Mouse (Mus musculus) heart, embryonic 13.5 days (tissue): ENCODE data around the gene Slc6a9. TPM values are rescaled to one million over a fixed set of nuclear protein-coding genes. Genes with fewer than 3 reads are reported as not detected.

Source experiments
- ATAC-seq: fragments of 200-750 bp; cut with Nextera tagmentation; 2 replicates; pipeline ENCODE4 v1.8.0; 2017; ENCODE audit warnings: moderate TSS enrichment; ENCODE audit not compliant: insufficient number of reproducible peaks, low FRiP score, low TSS enrichment; ENCODE audit errors: extremely low read depth
- H3K27ac ChIP-seq: fragments of 300-500 bp; sonication (generic); replicated peaks from 2 replicates; pipeline ENCODE4 v1.5.1; 2015; ENCODE audit warnings: moderate library complexity, mild to moderate bottlenecking, inconsistent platforms
- H3K27me3 ChIP-seq: fragments of 300-500 bp; sonication (generic); replicated peaks from 2 replicates; pipeline ENCODE4 v1.6.1; 2015; ENCODE audit warnings: mild to moderate bottlenecking, inconsistent platforms
- H3K36me3 ChIP-seq: fragments of 300-500 bp; sonication (generic); 2 replicates; pipeline ENCODE4 v1.6.1; 2015; ENCODE audit warnings: mild to moderate bottlenecking, inconsistent platforms
- H3K4me1 ChIP-seq: fragments of 300-500 bp; sonication (generic); 2 replicates; pipeline ENCODE4 v1.6.1; 2015; ENCODE audit warnings: inconsistent platforms
- H3K4me2 ChIP-seq: fragments of 300-500 bp; sonication (generic); 2 replicates; pipeline ENCODE4 v1.6.1; 2015; ENCODE audit warnings: inconsistent platforms, mild to moderate bottlenecking, moderate library complexity
- H3K4me3 ChIP-seq: fragments of 300-500 bp; sonication (generic); 2 replicates; pipeline ENCODE4 v1.5.1; 2015; ENCODE audit warnings: moderate library complexity, mild to moderate bottlenecking, inconsistent platforms
- H3K9ac ChIP-seq: fragments of 300-500 bp; sonication (generic); 2 replicates; pipeline ENCODE4 v1.6.1; 2015; ENCODE audit warnings: inconsistent platforms, mild to moderate bottlenecking, moderate library complexity
- H3K9me3 ChIP-seq: fragments of 300-500 bp; sonication (generic); 2 replicates; pipeline ENCODE4 v1.6.1; 2016; ENCODE audit warnings: inconsistent platforms
- WGBS: fragments of 180-500 bp; shearing (Covaris S2); methylation state at CpG from one replicate; pipeline ENCODE4 v1.1.7; 2015; ENCODE audit warnings: mixed read lengths; 5-methylcytosine and 5-hydroxymethylcytosine counted together
- polyA plus RNA-seq: library from polyadenylated mRNA; unstranded; fragments of >200 nt; fragmentation: Nextera tagmentation; extraction: Ambion mirVana; gene quantifications from 2 replicates; pipeline ENCODE4 v1.2.1, GENCODE M21; 2015

Slc6a9 gene
- polyA plus RNA-seq, 1 experiment from 2014 or later: 10.6 TPM

DNA sequence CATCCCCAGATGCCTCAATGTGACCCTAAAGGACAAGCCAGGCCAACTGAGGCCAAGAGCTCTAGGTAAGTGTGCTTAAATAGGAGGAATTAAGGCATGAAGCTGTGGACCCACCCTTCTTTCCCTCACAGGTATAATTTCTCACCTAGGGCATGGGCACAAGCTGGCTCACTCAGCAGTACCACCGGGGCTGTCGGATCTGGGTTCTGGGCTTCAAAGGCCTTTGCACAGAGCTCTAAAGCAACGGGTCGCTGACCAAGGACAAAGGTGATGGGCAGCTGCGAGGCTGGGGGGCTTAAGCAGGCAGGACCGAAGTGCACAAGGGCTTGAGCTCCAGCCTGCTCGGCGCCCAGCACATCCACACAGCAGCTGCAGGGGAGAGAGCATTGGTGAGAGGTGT is 56.4 kb downstream of the Slc6a9 start:
- Histone ChIP-seq H3K9ac (no peak overlapping the region), H3K27me3 (no peaks in the 10 kb centered on the region), H3K36me3 (peaks cover 39% of the 10 kb centered on the region), H3K4me1 (peaks cover 22% of the 10 kb centered on the region), H3K9me3 (no peaks in the 10 kb centered on the region), H3K27ac (no peak overlapping the region), H3K4me2 (peak overlapping the region; percentile 86), H3K4me3 (peak overlapping the region; percentile 80)
- WGBS: 89% methylated on average over 8 of the region's 8 CpGs
- no peak for ATAC-seq

DNA sequence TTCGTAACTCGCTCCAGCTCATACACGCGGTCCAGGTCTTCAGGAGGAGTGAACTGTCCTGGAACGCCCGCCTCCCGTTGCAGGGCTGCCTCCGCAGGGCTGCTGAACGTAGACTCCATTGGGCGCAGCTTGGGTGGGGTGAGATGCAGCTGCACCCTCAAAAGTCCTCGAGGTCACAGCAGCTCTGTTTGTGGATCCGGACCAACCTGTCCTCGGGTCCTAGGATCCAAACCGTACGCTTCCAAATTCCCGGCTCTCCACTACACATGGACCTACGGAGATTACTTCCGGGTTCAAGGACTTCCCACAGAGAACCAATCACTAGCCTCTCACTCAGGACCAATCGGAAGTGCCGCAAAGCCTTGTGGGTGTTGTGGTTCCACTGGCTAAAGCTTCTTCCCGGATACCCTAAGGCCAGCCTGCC is 57.4 kb downstream of the Slc6a9 start, which contains the start of gene Dph2:
Gene Dph2 (minus strand): TSS at position 295 of the 424 bp plus-strand sequence.
- Histone ChIP-seq H3K4me2 (peak within 1 kb of the TSS; percentile 86), H3K9me3 (no peaks in the 10 kb centered on the region), H3K36me3 (peaks cover 47% of the 10 kb centered on the region), H3K4me1 (peaks cover 14% of the 10 kb centered on the region), H3K27ac (no peak within 1 kb of the TSS), H3K9ac (peak within 1 kb of the TSS; percentile 80), H3K4me3 (peak within 1 kb of the TSS; percentile 80), H3K27me3 (no peaks in the 10 kb centered on the region)
- ATAC-seq: peak; percentile 71
- WGBS: under 1% methylated on average over 21 of the region's 21 CpGs

DNA sequence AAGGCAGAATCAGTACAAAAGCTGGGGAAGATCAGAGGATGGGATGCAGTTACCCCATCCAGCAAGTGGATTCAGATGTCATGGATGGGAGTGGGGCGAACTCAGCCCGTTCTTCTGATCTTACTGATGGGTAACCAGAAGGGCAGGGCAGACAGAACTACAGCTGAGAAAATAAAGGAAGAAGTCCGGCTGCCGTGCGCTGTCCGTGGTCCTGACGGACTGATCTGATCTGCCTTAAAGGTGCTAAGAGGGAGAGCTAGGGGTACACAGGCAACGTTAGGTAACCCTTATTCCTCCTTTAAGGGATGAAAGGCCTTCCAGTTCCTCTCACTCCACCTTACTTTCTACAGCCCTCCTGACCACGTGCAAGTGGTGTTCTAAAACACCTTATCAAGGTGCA is 59.1 kb downstream of the Slc6a9 start:
- 19% methylated on average over 9 of the region's 9 CpGs for WGBS
- H3K36me3 ChIP-seq: peaks cover 62% of the 10 kb centered on the region

DNA sequence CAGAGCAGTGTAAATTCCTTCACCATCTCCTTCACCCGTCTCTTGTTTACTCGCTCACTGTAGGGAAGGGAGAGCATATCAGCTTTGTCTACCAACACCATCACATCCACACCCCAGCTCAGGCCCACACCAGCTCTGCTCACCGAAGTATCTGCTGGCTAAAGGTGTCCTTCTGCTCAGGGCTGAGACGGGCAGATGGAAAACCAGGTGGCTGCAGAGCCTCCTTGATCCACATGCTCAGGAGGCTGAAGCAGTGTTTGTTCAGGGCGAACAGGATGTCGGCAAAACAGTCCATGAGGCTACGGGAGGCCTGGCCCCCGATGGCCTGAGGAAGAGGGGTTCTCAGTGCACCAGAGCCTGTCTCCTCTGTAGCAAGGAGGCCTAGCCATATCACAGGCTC is 60.3 kb downstream of the Slc6a9 start:
- Histone ChIP-seq H3K4me2 (no peak overlapping the region), H3K4me3 (no peak overlapping the region), H3K27me3 (no peaks in the 10 kb centered on the region), H3K4me1 (peaks cover 11% of the 10 kb centered on the region), H3K9ac (no peak overlapping the region), H3K27ac (no peak overlapping the region), H3K36me3 (peaks cover 68% of the 10 kb centered on the region), H3K9me3 (no peaks in the 10 kb centered on the region)
- ATAC-seq: no peak
- WGBS: 81% methylated on average over 8 of the region's 8 CpGs

More for the DNA sequence above, 59.1 kb downstream of the Slc6a9 start:
- H3K4me1 ChIP-seq: peaks cover 11% of the 10 kb centered on the region
- no peaks in the 10 kb centered on the region for H3K9me3 ChIP-seq
- no peak overlapping the region for H3K4me2 ChIP-seq
- H3K27me3 ChIP-seq: no peaks in the 10 kb centered on the region
- no peak for ATAC-seq
- no peak overlapping the region for H3K4me3 ChIP-seq
- H3K27ac ChIP-seq: no peak overlapping the region
- no peak overlapping the region for H3K9ac ChIP-seq

DNA sequence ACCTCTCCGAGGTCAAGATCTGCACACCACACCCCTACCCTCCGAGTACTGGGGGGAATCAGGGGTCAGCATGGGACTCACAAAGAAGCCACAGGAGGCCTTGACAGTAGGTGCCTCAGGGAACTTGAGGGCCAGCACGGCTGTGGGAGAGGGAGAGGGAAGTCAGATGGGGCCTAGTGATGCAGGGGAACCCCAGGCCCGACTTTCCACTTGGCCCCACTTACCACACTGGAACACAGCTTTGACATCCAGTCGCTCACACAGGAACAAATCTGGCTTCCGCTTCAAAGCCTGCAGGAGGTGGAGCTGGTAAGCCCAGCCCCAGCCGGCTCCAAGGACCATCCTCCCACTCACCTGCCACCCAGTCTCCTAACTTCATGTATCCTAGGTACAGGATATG is 61.0 kb downstream of the Slc6a9 start:
- Histone ChIP-seq H3K9me3 (no peaks in the 10 kb centered on the region), H3K36me3 (peaks cover 68% of the 10 kb centered on the region), H3K27me3 (no peaks in the 10 kb centered on the region), H3K27ac (no peak overlapping the region), H3K4me1 (peaks cover 11% of the 10 kb centered on the region), H3K4me2 (no peak overlapping the region), H3K9ac (no peak overlapping the region), H3K4me3 (no peak overlapping the region)
- 67% methylated on average over 7 of the region's 7 CpGs for WGBS
- ATAC-seq: no peak

DNA sequence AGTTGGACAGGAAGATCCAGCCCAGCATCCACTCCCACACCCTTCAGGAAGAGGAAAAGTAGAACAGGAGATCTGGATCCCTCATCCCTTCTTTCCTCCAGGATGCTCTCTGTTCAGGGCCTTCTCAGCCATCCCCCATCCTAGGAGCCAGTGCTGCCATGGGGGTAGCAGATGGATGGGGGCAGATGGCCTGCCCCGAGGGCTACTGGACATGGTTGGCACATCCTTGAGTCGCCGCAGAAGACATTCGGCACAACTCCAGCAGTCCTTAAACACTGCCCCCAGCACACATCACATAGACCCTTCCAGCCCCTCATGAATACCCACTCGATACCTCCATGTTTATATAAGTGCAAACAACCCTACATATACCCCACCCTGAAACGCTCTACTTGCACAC is 61.7 kb downstream of the Slc6a9 start:
- Histone ChIP-seq H3K27ac (no peak overlapping the region), H3K9me3 (no peaks in the 10 kb centered on the region), H3K36me3 (peaks cover 75% of the 10 kb centered on the region), H3K4me3 (no peak overlapping the region), H3K9ac (no peak overlapping the region), H3K27me3 (no peaks in the 10 kb centered on the region), H3K4me1 (peaks cover 7% of the 10 kb centered on the region), H3K4me2 (no peak overlapping the region)
- 94% methylated on average over 6 of the region's 6 CpGs for WGBS
- ATAC-seq: no peak

DNA sequence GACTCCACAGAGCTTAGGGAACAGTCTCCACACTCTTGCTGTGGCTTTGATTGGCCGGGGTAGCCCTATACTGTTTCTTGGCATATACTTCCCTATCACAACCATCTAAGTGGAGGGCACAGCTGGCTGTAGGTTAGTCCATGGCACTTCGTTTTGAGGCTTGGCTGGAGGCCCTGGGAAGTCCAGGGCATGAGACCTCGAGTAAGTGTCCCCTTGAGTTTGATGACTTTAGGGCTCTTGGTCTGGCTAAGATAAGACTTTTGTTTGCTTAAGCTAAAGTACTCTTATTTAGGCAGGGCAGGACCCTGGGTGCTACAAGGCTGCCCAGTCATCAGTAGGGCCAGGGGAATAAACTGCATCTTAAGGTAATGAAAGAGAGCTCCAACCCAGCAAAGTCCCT is 63.8 kb downstream of the Slc6a9 start:
- Histone ChIP-seq H3K36me3 (peaks cover 96% of the 10 kb centered on the region), H3K9ac (no peak overlapping the region), H3K27me3 (no peaks in the 10 kb centered on the region), H3K4me2 (no peak overlapping the region), H3K9me3 (no peaks in the 10 kb centered on the region), H3K4me3 (no peak overlapping the region), H3K4me1 (no peaks in the 10 kb centered on the region), H3K27ac (no peak overlapping the region)
- 71% methylated on average over 3 of the region's 3 CpGs for WGBS
- no peak for ATAC-seq

DNA sequence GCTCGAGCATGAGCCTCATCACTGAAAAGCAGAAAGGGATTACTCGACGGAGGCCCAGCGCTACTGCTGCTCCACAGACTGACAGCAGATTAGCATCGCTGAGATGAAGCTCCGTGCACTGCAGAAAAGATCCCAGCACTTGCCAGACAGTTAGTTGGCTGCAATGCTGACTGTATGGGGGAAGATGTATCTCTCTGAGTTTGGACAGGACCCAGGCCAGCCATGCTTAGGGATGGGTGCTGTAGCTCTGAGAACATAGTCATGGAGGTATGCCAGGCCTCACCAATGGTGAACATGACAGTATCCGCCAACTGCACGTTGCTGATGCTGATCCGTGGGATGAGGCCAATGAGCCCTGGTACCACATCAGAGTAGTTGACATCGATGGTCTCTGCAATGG is 69.8 kb downstream of the Slc6a9 start:
- 0 out of 2 replicates have a peak, but pooled peaks have one; percentile 18 for ATAC-seq
- H3K36me3 ChIP-seq: peaks cover 92% of the 10 kb centered on the region
- WGBS: 90% methylated on average over 10 of the region's 10 CpGs

DNA sequence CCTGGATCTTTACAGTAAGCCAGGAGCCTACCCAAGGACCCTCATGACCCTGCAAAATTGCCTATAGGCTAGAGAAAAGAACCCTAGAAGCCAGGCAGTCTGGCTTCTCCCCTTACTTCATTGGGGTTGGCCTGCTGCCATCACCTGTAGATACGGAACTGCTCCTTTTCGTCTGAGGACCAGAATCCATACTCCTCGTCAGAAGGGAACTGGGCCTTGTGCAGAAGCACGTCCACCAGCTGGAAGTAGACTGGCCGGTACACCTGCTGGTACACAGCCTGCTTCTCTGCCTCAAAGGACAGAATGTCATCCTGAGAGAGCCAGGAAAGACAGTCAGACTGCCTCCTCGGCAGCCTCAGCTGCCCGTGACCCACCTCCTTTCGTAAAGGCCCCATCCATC is 70.5 kb downstream of the Slc6a9 start:
- no peak for ATAC-seq
- H3K36me3 ChIP-seq: peaks cover 92% of the 10 kb centered on the region
- WGBS: 87% methylated on average over 8 of the region's 8 CpGs

More for the DNA sequence above, 69.8 kb downstream of the Slc6a9 start:
- no peaks in the 10 kb centered on the region for H3K27me3 ChIP-seq
- H3K27ac ChIP-seq: no peak overlapping the region
- no peak overlapping the region for H3K4me2 ChIP-seq
- no peak overlapping the region for H3K9ac ChIP-seq
- H3K9me3 ChIP-seq: no peaks in the 10 kb centered on the region
- H3K4me1 ChIP-seq: peaks cover 17% of the 10 kb centered on the region
- H3K4me3 ChIP-seq: no peak overlapping the region

DNA sequence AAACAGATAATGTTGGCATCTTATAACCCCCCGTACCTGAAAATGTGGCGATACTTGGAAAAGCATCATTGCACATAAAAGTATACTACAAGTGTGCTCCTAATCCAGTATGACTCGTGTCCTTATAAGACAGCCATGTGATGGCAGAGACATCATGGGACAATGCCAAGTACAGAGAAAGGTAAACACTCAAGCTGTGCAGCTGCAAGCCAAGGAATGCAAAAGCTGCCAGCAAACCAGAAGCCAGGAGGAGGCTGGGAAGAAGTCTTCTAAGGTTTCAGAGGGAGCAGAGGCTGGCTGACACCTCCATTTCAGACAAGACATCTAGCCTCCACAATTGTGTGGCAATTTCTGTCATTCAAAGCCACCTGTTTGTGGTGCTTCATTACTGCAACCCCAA is 71.9 kb downstream of the Slc6a9 start:
- Histone ChIP-seq H3K9me3 (no peaks in the 10 kb centered on the region), H3K27me3 (no peaks in the 10 kb centered on the region), H3K4me2 (no peak overlapping the region), H3K9ac (no peak overlapping the region), H3K4me3 (no peak overlapping the region), H3K4me1 (peaks cover 34% of the 10 kb centered on the region), H3K27ac (no peak overlapping the region), H3K36me3 (peaks cover 89% of the 10 kb centered on the region)
- ATAC-seq: no peak
- WGBS: 82% methylated on average over 3 of the region's 3 CpGs

More for the DNA sequence above, 70.5 kb downstream of the Slc6a9 start:
- H3K4me3 ChIP-seq: no peak overlapping the region
- no peak overlapping the region for H3K9ac ChIP-seq
- H3K4me1 ChIP-seq: peaks cover 22% of the 10 kb centered on the region
- H3K9me3 ChIP-seq: no peaks in the 10 kb centered on the region
- no peak overlapping the region for H3K4me2 ChIP-seq
- no peak overlapping the region for H3K27ac ChIP-seq
- H3K27me3 ChIP-seq: no peaks in the 10 kb centered on the region

DNA sequence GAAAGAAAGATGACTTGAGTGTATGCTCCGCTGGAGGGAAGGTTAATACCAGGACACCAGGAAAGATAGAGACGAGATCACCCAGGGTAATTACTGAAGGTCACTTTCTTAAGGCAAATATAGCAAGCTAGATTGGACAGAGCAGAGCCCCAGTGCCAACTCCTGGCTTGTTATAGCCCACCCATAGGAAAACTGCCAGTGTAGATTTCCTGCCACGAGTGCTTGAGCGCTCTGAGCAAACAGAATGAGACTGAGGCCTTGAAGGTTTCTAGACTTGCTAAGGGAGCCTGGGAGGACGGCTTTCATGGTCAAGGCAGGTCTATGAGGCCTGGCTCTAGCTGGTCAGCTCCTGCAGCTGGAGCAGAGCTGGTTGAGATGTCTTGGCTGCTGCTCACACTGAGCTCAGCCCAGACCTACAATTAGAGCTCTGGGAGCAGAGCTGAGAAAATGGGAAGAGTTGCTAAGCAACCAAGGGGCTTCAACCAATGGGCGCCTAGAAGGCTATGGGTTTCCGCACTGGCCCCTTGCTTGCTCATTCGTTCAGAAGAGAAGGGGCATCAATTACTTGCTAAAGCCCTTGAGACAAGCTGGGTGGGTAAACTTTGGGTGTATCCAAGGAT is 74.6 kb downstream of the Slc6a9 start:
- H3K27me3 ChIP-seq: no peaks in the 10 kb centered on the region
- ATAC-seq: no peak
- no peak overlapping the region; the same call in 1 of the 2 replicates for H3K9ac ChIP-seq
- H3K27ac ChIP-seq: no peak overlapping the region
- peaks cover 75% of the 10 kb centered on the region for H3K36me3 ChIP-seq
- H3K9me3 ChIP-seq: no peaks in the 10 kb centered on the region
- H3K4me2 ChIP-seq: no peak overlapping the region
- H3K4me1 ChIP-seq: peaks cover 57% of the 10 kb centered on the region
- 81% methylated on average over 8 of the region's 8 CpGs for WGBS
- H3K4me3 ChIP-seq: no peak overlapping the region

DNA sequence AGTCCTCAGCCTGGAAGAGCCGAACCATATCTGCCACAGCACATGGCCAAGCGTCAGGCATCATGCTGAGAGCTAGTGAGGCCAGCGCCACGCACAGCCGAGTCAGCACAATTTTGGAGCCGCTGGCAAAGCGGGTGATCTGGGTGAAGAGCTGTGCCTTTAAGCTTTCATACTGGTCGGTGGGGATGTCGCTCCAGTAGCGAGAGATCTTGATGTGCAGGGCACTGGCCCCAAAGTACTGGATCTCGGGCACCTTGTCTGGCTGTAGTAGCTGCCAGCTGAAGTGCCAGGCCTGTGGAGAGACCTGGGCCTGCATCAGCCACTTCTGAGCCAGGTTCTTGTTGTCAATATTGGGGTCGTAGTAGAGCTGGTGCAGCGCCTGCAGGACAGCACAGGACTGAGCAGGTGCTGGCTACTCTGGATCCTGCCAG is 77.8 kb downstream of the Slc6a9 start:
- no peak for ATAC-seq
- WGBS: 89% methylated on average over 13 of the region's 13 CpGs
- H3K27ac ChIP-seq: no peak overlapping the region
- no peak overlapping the region for H3K9ac ChIP-seq
- peaks cover 47% of the 10 kb centered on the region for H3K36me3 ChIP-seq
- peaks cover 72% of the 10 kb centered on the region for H3K4me1 ChIP-seq
- H3K4me2 ChIP-seq: no peak overlapping the region
- no peaks in the 10 kb centered on the region for H3K27me3 ChIP-seq
- H3K9me3 ChIP-seq: no peaks in the 10 kb centered on the region
- H3K4me3 ChIP-seq: no peak overlapping the region
